Mouse (Mus musculus): ENCODE measurements at regions not wholly inside any gene's neighbourhood (a gene's known extent, or its start where the extent isn't known, plus 50 kb on each side); places are given as distances from the start of the nearest gene placed in this dataset.
"Not testable (repeated sequence)": the region's sequence is repeated elsewhere in the genome, so short reads cannot be mapped to it uniquely, and the experiment has no call there.

DNA sequence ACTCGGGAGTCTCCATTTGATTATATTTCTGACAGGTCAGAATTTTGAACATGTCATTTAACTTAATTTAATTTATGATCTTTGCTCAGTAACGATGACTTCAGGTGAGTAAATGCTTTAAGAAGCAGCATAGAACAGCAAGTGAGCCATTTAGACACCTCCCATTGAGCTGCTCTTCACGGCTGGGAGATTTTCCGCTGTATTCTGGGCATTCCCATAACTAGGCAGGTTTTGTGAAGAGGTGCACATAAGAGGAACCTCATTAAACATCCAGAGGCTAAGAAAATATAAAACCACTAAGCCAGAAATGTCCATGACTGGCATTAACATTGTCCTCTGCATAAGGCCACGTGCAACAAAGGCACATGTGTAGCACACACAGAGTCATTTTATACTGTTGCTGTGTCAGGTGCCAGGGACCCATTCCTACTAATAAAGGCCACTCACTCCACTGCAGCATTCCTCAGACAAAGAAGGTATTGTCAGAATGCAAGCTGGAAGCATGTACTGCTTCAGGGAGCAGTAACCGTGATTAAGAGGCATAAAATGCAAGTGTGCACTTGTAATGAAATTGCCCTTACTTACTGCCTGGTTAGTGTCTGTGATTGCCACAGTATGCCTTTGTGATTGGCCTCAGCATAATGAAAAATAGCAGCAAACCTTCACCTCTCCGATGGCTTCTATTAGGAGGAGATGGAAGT lies 346.5 kb downstream of the Tm4sf1 start:
- ATAC-seq, result no peak
- DNase-seq, result no peak

DNA sequence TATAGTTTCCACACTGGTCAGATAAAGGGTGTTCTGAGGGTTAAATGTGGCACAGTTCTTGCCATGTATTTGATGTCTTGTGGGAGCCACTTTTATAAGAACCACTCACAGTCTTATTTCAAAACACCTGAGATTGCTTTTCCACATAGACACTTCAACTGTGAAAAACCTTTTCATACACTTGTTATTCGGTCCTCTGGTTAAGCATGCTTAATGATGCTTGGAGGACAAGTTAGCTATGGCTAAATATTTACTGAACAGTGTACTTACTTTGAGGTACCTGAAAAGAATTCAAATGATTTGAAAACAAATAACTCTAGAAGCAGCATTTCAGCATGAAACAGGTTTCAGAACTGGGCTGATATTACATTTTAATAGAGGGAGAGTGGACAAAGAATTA lies 359.2 kb downstream of the Tm4sf1 start:
- ATAC-seq; H3K9ac ChIP-seq (replicated peaks); H3K4me3 ChIP-seq (ENCODE audit: low read depth, low read length); DNase-seq; H3K9me3 ChIP-seq (ENCODE audit: low read length); H3K4me1 ChIP-seq (ENCODE audit: insufficient read depth); H3K27ac ChIP-seq (ENCODE audit: low read depth); H3K27me3 ChIP-seq (ENCODE audit: insufficient read depth, low read length); H3K4me2 ChIP-seq (ENCODE audit: low read depth, low read length); H3K36me3 ChIP-seq (replicated peaks; ENCODE audit: insufficient read depth, low read length): not testable (repeated sequence)
- no CpG with 5 or more reads among the region's 1 CpGs for WGBS (ENCODE audit: insufficient replicate concordance)

More for the DNA sequence above, 346.5 kb downstream of the Tm4sf1 start:
- Histone ChIP-seq H3K27ac (ENCODE audit: low read depth) (no peak overlapping the region), H3K27me3 (ENCODE audit: insufficient read depth, low read length) (no peaks in the 10 kb centered on the region), H3K4me3 (ENCODE audit: low read depth, low read length) (no peak overlapping the region), H3K36me3 (replicated peaks; ENCODE audit: insufficient read depth, low read length) (no peaks in the 10 kb centered on the region), H3K4me1 (ENCODE audit: insufficient read depth) (no peaks in the 10 kb centered on the region), H3K9me3 (ENCODE audit: low read length) (no peaks in the 10 kb centered on the region), H3K4me2 (ENCODE audit: low read depth, low read length) (no peak overlapping the region), H3K9ac (replicated peaks) (no peak overlapping the region)
- WGBS (ENCODE audit: insufficient replicate concordance), result 71% methylated on average over 7 of the region's 7 CpGs
- TF ChIP-seq CTCF (IDR thresholded peaks at IDR 0.05; ENCODE audit: low read depth) (no peak), EP300 (IDR thresholded peaks at IDR 0.05; ENCODE audit: low read depth) (no peak)

DNA sequence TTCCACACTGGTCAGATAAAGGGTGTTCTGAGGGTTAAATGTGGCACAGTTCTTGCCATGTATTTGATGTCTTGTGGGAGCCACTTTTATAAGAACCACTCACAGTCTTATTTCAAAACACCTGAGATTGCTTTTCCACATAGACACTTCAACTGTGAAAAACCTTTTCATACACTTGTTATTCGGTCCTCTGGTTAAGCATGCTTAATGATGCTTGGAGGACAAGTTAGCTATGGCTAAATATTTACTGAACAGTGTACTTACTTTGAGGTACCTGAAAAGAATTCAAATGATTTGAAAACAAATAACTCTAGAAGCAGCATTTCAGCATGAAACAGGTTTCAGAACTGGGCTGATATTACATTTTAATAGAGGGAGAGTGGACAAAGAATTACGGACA lies 372.8 kb downstream of the Tm4sf1 start:
- ATAC-seq; H3K27me3 ChIP-seq (ENCODE audit: insufficient read depth, low read length); H3K27ac ChIP-seq (ENCODE audit: low read depth); H3K4me1 ChIP-seq (ENCODE audit: insufficient read depth); H3K36me3 ChIP-seq (replicated peaks; ENCODE audit: insufficient read depth, low read length); H3K4me2 ChIP-seq (ENCODE audit: low read depth, low read length); DNase-seq; H3K4me3 ChIP-seq (ENCODE audit: low read depth, low read length); H3K9ac ChIP-seq (replicated peaks); H3K9me3 ChIP-seq (ENCODE audit: low read length): not testable (repeated sequence)
- WGBS (ENCODE audit: insufficient replicate concordance), result no CpG with 5 or more reads among the region's 2 CpGs

DNA sequence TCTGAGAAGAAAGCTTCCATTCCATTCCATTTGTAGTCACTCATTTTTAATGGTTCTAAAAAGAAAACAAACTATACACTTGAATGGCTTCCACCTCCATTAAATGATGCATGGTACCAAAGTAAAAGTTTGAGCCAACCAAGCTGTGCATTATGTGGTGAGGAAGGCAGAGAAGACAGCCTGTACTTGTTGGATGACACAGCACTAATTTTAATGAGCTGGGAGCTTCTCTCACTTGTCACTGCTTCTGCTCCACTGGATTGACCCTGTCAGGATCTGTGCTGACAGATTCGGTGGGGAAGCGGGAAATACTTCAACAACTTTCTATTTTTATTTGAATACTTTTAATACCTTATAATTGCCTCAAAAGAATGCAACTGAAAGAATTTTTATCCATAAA lies 403.3 kb downstream of the Tm4sf1 start:
- ATAC-seq (no peak), DNase-seq (no peak)
- no peaks in the 10 kb centered on the region for H3K4me1 ChIP-seq (ENCODE audit: insufficient read depth)
- H3K36me3 ChIP-seq (replicated peaks; ENCODE audit: insufficient read depth, low read length), result no peaks in the 10 kb centered on the region
- H3K27me3 ChIP-seq (ENCODE audit: insufficient read depth, low read length), result no peaks in the 10 kb centered on the region
- no peak overlapping the region for H3K4me3 ChIP-seq (ENCODE audit: low read depth, low read length)
- no peaks in the 10 kb centered on the region for H3K9me3 ChIP-seq (ENCODE audit: low read length)
- TF ChIP-seq CTCF (IDR thresholded peaks at IDR 0.05; ENCODE audit: low read depth), result no peak
- no peak for TF ChIP-seq EP300 (IDR thresholded peaks at IDR 0.05; ENCODE audit: low read depth)
- no peak overlapping the region for H3K27ac ChIP-seq (ENCODE audit: low read depth)
- no peak overlapping the region for H3K4me2 ChIP-seq (ENCODE audit: low read depth, low read length)
- no peak overlapping the region for H3K9ac ChIP-seq (replicated peaks)
- WGBS (ENCODE audit: insufficient replicate concordance), result 67% methylated on average over 2 of the region's 2 CpGs

DNA sequence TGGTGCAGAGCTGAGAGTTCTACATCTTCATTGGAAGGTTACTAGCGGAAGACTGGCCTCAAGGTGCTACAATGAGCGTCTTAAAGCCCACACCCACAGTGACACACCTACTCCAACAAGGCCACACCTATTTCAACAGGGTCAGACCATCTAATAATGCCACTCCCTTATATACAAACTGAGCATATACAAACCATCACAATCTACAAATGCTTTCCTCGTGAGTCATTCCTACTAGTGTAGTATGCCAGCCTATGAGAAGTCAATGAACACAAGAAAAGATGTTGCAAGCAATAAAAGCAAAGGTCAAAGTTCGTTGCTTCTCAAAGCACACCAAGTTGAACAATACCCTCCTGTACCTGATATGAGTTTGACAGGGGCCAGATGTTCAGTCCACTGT lies 424.7 kb downstream of the Tm4sf1 start:
- H3K36me3 ChIP-seq (replicated peaks; ENCODE audit: insufficient read depth, low read length), result no peaks in the 10 kb centered on the region
- H3K4me1 ChIP-seq (ENCODE audit: insufficient read depth), result no peaks in the 10 kb centered on the region
- WGBS (ENCODE audit: insufficient replicate concordance), result 69% methylated on average over 4 of the region's 4 CpGs
- no peak overlapping the region for H3K27ac ChIP-seq (ENCODE audit: low read depth)
- ATAC-seq (no peak), DNase-seq (no peak)
- H3K4me2 ChIP-seq (ENCODE audit: low read depth, low read length), result no peak overlapping the region
- H3K9me3 ChIP-seq (ENCODE audit: low read length), result no peaks in the 10 kb centered on the region
- no peak overlapping the region for H3K4me3 ChIP-seq (ENCODE audit: low read depth, low read length)
- H3K9ac ChIP-seq (replicated peaks), result no peak overlapping the region
- TF ChIP-seq CTCF (IDR thresholded peaks at IDR 0.05; ENCODE audit: low read depth), result no peak
- no peak for TF ChIP-seq EP300 (IDR thresholded peaks at IDR 0.05; ENCODE audit: low read depth)
- no peaks in the 10 kb centered on the region for H3K27me3 ChIP-seq (ENCODE audit: insufficient read depth, low read length)

DNA sequence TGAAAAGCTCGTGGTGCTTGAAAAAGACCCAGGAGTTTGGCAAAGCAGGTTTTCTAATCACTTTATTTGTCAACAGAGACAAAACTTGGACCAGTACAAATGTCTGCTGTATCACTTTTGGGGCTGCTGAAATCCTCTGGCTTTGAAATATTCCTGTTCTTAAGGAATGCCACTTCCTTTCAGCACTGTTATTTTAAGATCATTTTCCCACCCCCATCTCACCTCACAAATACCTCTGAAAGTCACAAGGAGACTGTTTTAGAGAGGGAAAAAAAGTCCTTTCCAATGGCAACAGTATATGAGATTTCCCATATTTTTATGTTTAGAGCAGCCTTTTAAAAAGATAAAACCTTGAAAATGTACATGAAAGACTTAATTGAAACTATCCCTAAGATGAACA lies 438.2 kb downstream of the Tm4sf1 start:
- DNase-seq, result no peak
- Histone ChIP-seq H3K4me3 (ENCODE audit: low read depth, low read length) (no peak overlapping the region), H3K9ac (replicated peaks) (no peak overlapping the region), H3K27ac (ENCODE audit: low read depth) (no peak overlapping the region), H3K9me3 (ENCODE audit: low read length) (no peaks in the 10 kb centered on the region), H3K27me3 (ENCODE audit: insufficient read depth, low read length) (no peaks in the 10 kb centered on the region), H3K36me3 (replicated peaks; ENCODE audit: insufficient read depth, low read length) (no peaks in the 10 kb centered on the region), H3K4me2 (ENCODE audit: low read depth, low read length) (no peak overlapping the region), H3K4me1 (ENCODE audit: insufficient read depth) (no peaks in the 10 kb centered on the region)
- TF ChIP-seq CTCF (IDR thresholded peaks at IDR 0.05; ENCODE audit: low read depth), result no peak
- no peak for TF ChIP-seq EP300 (IDR thresholded peaks at IDR 0.05; ENCODE audit: low read depth)
- WGBS (ENCODE audit: insufficient replicate concordance), result 39% methylated on average over 1 of the region's 1 CpGs
- no peak for ATAC-seq

DNA sequence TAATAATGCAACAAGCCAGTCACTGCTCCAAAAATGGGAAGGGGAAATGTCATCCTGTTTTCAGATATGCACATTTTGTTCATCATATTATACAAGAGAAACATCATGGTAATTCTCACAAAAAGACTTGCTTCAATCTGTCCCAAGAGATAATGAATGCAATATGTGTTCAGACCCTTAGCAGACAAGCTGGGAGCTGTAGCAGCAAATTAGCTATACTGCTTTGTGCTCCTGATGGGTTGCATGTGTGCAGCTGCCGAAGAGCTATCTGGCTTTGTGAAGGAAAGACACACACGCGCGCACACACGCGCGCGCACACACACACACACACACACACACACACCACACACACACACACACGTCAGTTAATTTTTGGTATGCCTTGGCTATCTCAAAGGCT lies 441.9 kb downstream of the Tm4sf1 start:
- Histone ChIP-seq H3K4me1 (ENCODE audit: insufficient read depth) (no peaks in the 10 kb centered on the region), H3K27ac (ENCODE audit: low read depth) (no peak overlapping the region), H3K36me3 (replicated peaks; ENCODE audit: insufficient read depth, low read length) (no peaks in the 10 kb centered on the region), H3K9ac (replicated peaks) (no peak overlapping the region), H3K4me2 (ENCODE audit: low read depth, low read length) (no peak overlapping the region), H3K9me3 (ENCODE audit: low read length) (no peaks in the 10 kb centered on the region), H3K27me3 (ENCODE audit: insufficient read depth, low read length) (no peaks in the 10 kb centered on the region), H3K4me3 (ENCODE audit: low read depth, low read length) (no peak overlapping the region)
- ATAC-seq, result no peak
- WGBS (ENCODE audit: insufficient replicate concordance), result 90% methylated on average over 9 of the region's 9 CpGs
- TF ChIP-seq CTCF (IDR thresholded peaks at IDR 0.05; ENCODE audit: low read depth) (no peak), EP300 (IDR thresholded peaks at IDR 0.05; ENCODE audit: low read depth) (no peak)
- no peak for DNase-seq
